Mouse (Mus musculus) ZHBTc4 (cell line): ENCODE data around the gene Psma7.

Experiments used
- DNase-seq: peaks from one replicate; pipeline ENCODE4 v3.0.0-alpha.2; 2011; ENCODE audit warnings: low read depth, low spot score

Psma7 gene

DNA sequence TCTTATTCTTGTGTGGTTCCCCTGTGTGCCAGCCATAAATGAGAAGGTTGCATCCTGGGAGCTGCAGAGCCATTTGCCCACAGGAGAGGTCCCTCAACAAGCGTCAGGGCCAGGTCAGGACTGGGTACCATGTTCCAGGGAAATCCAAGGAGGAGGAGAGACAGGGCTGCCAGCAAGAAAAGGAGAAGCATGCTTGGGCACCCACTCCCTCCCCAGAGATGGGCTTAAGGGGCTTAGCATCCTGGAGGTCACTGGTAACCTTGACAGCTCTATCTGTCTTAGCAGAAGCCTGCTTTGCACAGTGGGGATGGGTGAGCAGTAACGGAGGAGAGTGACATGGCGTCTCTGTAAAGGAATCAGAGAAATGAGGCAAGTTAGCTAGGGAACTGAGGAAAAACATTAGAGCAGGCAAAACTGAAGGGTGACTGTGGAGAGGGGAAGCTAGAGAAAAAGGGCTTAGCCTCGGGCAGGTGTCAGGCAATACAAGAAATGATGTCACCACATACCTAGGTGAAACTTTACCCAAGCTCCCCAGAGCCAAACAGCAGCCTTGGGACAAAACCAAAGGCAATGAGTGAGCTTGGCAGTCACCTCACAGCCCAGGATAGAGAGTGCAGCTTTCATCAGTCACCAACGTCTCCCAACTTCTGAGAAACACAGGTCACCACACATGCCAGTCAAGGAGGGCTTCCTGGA is 36.4 kb downstream of the Psma7 start:
- no peak for DNase-seq

GRCm38 (mm10) chr2:180001635-180002034 is 40.6 kb downstream of the Psma7 start:
- no peak for DNase-seq

DNA sequence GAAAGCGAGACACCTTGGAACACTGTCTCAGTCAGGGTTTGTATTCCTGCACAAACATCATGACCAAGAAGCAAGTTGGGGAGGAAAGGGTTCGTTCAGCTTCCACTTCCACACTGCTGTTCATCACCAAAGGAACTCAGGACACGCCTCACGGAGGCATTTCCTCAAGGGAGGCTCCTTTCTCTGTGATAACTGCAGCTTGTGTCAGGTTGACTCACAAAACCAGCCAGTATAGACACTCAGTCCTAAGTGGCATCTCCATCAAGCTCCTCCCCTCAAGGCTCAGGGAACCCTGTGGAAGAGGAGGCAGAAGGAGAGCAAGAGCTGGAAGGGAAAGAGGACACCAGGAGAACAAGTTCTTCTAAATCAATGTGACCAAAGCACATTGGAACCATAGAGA is 43.8 kb downstream of the Psma7 start:
- DNase-seq = peak; percentile 87

- no peak for DNase-seq
Measured at GRCm38 (mm10) chr2:179993071-179993470, 49.2 kb downstream of the Psma7 start.

DNA sequence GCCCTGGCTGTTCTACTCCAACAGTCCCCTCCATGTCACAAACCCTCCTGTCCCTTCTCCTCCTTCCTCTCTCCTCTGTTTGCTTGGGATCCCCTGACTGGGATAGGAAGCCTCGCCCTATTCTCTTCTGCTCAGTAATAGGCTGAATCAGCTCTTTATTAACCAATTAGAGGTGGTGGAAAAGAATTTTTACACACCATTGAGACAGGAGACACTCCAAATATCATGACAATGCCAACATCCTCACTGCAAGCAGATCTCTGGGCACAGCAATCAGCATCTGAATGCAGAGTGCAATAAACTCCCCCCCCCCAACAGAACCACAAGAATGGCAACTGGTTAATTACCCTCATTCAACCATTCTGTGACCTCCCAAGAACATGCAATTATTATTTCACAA is 53.1 kb downstream of the Psma7 start:
- DNase-seq = peak; percentile 78

DNA sequence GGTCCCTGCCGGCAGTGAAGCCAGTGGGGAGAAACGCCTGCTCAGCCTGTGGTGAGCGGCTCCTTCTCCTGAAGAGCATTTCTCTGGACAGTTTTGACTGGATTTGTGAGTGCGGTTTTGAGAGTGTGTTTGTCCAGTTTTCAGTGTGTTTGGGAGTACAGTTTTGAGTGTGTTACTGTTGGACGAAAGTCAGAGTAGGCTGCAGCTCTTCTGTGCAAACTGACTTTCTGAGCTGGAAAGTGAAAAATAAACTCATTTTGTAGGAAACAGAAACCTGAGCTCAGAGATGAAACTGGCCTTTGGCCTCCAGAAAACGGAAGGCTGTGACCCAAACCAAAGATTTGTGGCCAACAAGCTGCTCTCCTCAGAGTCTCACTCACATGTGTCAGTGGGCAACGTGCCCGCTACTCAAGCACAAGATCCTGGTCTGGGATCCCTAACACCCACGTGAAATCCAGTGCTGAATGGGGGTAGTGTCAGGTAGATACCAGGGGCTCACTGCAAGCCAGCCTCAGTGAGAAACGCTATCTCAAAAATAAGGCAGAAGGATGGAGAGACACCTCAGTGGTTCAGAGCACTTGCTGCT is 55.7 kb downstream of the Psma7 start:
- DNase-seq = no peak
